Mouse (Mus musculus): ENCODE results near the gene Cyth2.

Gene Cyth2

DNA sequence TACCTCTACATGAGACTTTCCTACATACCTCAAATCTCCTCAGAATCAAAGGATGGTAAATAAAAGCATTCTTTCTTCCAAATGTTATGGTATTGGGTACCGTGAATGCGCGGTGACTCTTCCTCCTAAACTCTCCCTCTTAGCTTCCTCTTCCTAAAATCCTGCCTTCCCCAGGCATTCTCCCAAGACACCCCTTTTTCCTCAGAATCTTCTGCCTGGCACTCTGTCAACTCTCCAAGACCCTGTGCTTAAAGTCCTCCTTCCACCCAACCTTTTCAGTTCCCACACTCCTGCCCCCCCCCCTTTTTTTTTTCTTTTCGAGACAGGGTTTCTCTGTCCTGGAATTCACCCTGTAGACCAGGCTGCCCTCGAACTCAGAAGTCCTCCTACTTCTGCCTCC lies 460 bp upstream of the Cyth2 start:
- no peak for DNase-seq (ENCODE audit: low read depth, low spot score)

GRCm38 (mm10) chr7:45812921-45813320 lies 1.5 kb downstream of the Cyth2 start:
- DNase-seq (ENCODE audit: low read depth, low spot score) = no peak

- DNase-seq (ENCODE audit: low read depth, low spot score) = no peak
Observed at GRCm38 (mm10) chr7:45809276-45810075, 4.9 kb downstream of the Cyth2 start.

DNA sequence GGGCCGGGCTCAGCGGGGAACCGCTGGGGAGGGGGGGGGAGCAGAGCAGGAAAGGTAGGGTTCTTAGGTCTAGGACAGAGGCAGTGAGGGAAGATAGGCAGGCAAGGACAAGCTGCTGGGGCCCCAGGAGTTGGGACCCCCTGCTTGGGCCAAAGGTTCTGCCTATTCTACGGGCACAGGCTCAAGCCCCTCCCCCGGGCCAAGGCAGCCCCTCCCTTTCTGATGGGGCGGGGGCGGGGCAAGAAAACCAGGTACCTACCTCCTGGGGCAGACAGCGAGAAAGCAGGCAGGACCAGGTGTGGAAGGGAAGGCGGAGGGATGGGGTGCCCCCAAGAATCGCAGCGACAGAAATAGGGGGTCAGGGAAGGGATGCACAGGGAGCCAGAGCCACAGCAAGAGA lies 5.9 kb downstream of the Cyth2 start:
- no peak for DNase-seq (ENCODE audit: low read depth, low spot score)

DNA sequence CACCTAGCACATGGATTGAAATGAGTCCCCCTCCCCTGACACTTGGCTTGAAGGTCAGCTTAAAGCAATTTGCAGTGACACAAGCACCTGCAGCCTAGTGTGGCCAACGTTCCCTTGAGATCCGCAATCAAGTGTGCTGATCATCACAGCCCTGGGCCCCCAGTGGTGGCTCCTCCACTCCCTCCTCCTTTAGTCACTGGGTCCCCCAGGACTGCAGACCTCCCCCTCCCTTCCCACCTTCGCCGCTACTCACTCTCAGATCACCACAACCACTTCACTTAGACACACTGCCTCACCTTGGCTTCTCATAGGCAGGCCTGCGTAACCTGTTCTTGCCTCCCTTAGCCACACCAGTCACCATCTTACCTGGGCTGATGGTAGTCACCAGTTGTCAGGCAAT lies 8.4 kb downstream of the Cyth2 start:
- no peak for DNase-seq (ENCODE audit: low read depth, low spot score)

GRCm38 (mm10) chr7:45802551-45802950 lies 11.8 kb downstream of the Cyth2 start:
- DNase-seq (ENCODE audit: low read depth, low spot score) = no peak

GRCm38 (mm10) chr7:45801348-45801747 lies 13.0 kb downstream of the Cyth2 start:
- DNase-seq (ENCODE audit: low read depth, low spot score) = peak; percentile 90

- DNase-seq (ENCODE audit: low read depth, low spot score) = peak; percentile 87
Observed at GRCm38 (mm10) chr7:45800546-45801204, 13.7 kb downstream of the Cyth2 start.

- no peak for DNase-seq (ENCODE audit: low read depth, low spot score)
Observed at GRCm38 (mm10) chr7:45800001-45800400, 14.4 kb downstream of the Cyth2 start.

- DNase-seq (ENCODE audit: low read depth, low spot score) = peak; percentile 13
Observed at GRCm38 (mm10) chr7:45798931-45799330, 15.4 kb downstream of the Cyth2 start.

- peak; percentile 40 for DNase-seq (ENCODE audit: low read depth, low spot score)
Observed at GRCm38 (mm10) chr7:45798511-45798836, 15.9 kb downstream of the Cyth2 start.

- DNase-seq (ENCODE audit: low read depth, low spot score) = no peak
Observed at GRCm38 (mm10) chr7:45797661-45798510, 16.5 kb downstream of the Cyth2 start.

DNA sequence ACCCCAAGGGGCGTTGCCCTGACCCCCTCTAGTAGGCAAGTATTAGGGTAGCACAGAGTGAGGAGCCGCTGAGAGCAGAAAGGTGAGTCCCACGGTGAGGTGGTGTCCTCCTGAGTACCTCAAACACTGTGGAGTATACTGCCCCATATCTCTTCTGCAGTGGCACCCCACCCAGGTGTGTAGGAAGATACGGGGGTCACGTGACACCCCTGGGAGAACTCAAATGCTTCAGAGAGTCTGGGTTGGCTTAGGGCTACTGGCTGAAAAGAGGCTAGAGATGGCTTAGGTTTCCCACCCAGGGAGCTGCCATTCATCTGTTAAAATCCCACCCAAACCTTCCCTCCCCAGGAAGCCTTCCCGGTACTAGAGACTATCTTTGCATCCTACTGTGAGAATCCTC lies 17.4 kb downstream of the Cyth2 start:
- DNase-seq (ENCODE audit: low read depth, low spot score) = no peak

DNA sequence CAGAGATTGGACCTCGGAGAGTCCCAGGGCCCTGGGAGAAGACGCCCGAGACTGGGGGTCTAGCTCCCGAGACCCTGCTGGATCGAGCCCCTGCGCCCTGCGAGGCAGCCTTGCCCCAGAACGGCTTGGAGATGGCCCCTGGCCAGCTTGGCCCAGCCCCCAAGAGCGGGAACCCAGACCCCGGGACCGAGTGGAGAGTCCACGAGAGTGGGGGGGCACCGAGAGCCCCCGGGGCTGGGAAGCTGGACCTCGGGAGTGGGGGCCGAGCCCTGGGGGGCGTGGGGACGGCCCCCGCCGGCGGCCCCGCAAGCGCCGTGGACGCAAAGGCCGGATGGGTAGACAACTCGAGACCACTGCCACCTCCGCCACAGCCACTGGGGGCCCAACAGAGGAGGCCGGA lies 19.4 kb downstream of the Cyth2 start:
- no peak for DNase-seq (ENCODE audit: low read depth, low spot score)

DNA sequence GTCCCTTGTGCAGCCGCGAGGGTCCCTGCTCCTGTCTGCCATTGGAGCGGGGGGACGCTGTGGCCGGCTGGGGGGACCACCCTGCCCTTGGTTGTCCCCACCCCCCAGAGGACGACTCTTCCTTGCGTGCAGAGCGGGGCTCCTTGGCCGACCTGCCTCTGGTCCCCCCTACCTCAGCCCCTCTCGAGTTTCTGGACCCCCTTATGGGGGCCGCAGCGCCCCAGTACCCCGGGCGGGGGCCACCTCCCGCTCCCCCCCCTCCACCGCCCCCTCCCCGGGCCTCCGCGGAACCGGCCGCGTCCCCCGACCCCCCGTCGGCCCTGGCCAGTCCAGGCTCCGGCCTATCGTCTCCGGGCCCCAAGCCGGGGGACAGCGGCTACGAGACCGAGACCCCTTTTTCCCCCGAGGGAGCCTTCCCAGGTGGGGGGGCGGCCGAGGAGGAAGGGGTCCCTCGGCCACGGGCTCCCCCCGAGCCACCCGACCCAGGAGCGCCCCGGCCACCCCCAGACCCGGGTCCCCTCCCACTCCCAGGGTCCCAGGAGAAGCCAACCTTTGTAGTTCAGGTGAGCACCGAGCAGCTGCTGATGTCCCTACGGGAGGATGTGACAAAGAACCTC lies 20.3 kb downstream of the Cyth2 start:
- DNase-seq (ENCODE audit: low read depth, low spot score) = no peak

- DNase-seq (ENCODE audit: low read depth, low spot score) = no peak
Observed at GRCm38 (mm10) chr7:45793240-45793639, 21.1 kb downstream of the Cyth2 start.

GRCm38 (mm10) chr7:45791756-45792490 lies 22.5 kb downstream of the Cyth2 start:
- DNase-seq (ENCODE audit: low read depth, low spot score) = no peak

GRCm38 (mm10) chr7:45790721-45791120 lies 23.7 kb downstream of the Cyth2 start:
- DNase-seq (ENCODE audit: low read depth, low spot score) = no peak

DNA sequence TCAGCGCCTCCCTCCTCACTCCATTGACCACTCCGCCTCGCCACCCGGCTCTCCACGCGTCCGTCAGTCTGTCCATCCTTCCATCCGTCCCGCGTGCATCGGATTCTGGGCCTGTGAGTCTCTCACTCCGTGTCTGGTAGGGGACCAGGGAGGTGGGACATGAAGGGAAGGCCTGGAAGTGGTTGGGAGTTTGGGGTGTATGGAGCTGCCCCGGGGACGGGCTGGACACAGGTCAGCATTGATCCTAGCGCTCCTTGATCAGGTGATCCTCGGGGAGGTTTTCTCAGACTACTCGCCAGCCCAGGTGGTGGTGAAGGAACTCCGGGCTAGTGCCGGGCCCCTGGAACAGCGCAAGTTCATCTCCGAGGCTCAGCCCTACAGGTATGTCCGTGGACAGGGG lies 26.7 kb downstream of the Cyth2 start:
- no peak for DNase-seq (ENCODE audit: low read depth, low spot score)

DNA sequence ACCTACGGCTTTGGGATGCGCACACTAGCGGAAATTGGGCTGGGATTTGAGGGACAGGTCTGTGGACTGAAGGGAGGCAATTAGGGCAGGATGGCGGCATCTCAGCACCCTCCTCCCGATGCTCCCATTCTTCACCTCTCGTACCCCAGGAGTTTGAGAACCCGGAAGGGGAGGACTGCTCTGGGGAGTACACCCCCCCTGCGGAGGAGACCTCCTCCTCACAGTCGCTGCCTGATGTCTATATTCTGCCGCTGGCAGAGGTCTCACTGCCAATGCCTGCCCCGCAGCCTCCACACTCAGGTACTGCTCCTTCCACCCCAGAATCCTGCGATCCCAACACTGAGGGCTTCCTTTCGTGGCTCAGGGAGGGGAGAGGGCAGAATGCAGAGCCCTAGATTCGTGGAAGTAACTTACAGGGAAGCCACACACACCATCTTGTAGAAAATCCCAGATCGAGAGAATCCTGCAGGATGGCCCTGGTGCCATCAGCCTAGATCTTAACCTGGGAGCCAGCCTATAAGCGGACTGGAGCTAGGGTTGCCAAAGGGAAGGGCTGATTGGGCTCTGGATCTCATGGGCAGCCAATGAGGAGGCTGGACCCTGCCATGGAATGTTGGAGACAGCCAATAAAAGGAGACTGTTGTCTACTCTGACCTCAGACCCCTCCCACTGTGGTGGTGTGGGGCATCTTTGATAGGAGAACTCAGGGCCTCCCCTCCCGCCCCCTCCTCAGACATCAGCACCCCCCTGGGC lies 27.5 kb downstream of the Cyth2 start:
- no peak for DNase-seq (ENCODE audit: low read depth, low spot score)

Measured in A20 (cell line).